Mouse (Mus musculus) CD4-positive, CD25-positive, alpha-beta regulatory T cell, adult 2 months (primary cell): Measurements from ENCODE around the gene Pdk1.

Experiments used
- DNase-seq: peaks from one replicate; pipeline ENCODE4 v3.0.0-alpha.2; 2012; ENCODE audit warnings: low read depth, low spot score

The Pdk1 gene

GRCm38 (mm10) chr2:71938716-71939393 is 65.8 kb downstream of the Pdk1 start:
- DNase-seq, result no peak

- peak; percentile 94 for DNase-seq
Observed at GRCm38 (mm10) chr2:71941005-71941720, 68.1 kb downstream of the Pdk1 start.

DNA sequence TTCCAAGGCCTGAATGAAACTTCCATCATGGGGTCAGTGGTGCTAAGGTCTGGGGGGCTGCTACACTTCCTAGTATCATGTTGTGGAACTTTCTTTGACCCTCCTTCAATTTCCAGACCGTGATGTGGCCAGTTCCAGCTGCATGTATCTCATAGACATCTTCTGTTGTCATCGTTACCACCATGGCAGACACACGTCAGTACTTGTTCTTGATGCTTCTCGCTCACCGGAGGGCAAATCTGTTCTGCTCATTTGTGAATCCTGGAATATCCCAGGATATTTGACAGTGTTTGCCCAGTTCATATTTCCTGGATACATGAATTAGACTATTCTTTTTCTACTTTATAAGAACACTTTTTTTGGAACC is 68.7 kb downstream of the Pdk1 start:
- DNase-seq, result no peak

- no peak for DNase-seq
Observed at GRCm38 (mm10) chr2:71951212-71951611, 78.2 kb downstream of the Pdk1 start.
